Mouse (Mus musculus) brain, adult 2 months (tissue): Measurements from ENCODE around the gene Bpifa5.
A peak's percentile ranks its signal among the peaks of the same experiment; 100 is the strongest.

Experiments used
- DNase-seq: peaks from one replicate; pipeline ENCODE4 v3.0.0; 2011; ENCODE audit warnings: low read depth, low spot score

Bpifa5 gene

GRCm38 (mm10) chr2:154206908-154207307, 44.5 kb downstream of the Bpifa5 start:
- no peak for DNase-seq

- DNase-seq = peak; percentile 54
Observed at GRCm38 (mm10) chr2:154209112-154209511, 46.7 kb downstream of the Bpifa5 start.

- DNase-seq = peak; percentile 45
Observed at GRCm38 (mm10) chr2:154211121-154211520, 48.7 kb downstream of the Bpifa5 start.

- peak; percentile 78 for DNase-seq
Observed at GRCm38 (mm10) chr2:154211881-154212280, 49.5 kb downstream of the Bpifa5 start.

GRCm38 (mm10) chr2:154215191-154215590, 52.8 kb downstream of the Bpifa5 start:
- DNase-seq = peak; percentile 72
